Mouse (Mus musculus): ENCODE data around the gene Lilr4b. TPM values are rescaled to one million over a fixed set of nuclear protein-coding genes. Genes with fewer than 3 reads are reported as not detected.

Gene Lilr4b
- polyA plus RNA-seq, 1 experiment from 2014 or later = 0.42 TPM

- H3K4me2 ChIP-seq = no peak overlapping the region
- ATAC-seq (ENCODE audit: low read depth) = no peak
- no peaks in the 10 kb centered on the region for H3K36me3 ChIP-seq
- no peaks in the 10 kb centered on the region for H3K4me1 ChIP-seq (replicated peaks)
- H3K4me3 ChIP-seq = no peak overlapping the region
- WGBS = 88% methylated on average over 4 of the region's 4 CpGs
- no peak overlapping the region for H3K27ac ChIP-seq (replicated peaks)
- H3K9me3 ChIP-seq = no peaks in the 10 kb centered on the region
- H3K27me3 ChIP-seq = no peaks in the 10 kb centered on the region
- H3K9ac ChIP-seq = no peak overlapping the region
These were observed 46.2 kb downstream of the Lilr4b start for GRCm38 (mm10) chr10:51526633-51527032.

- no peaks in the 10 kb centered on the region for H3K36me3 ChIP-seq
- no peaks in the 10 kb centered on the region for H3K9me3 ChIP-seq
- no peak for ATAC-seq (ENCODE audit: low read depth)
- H3K4me1 ChIP-seq (replicated peaks) = no peaks in the 10 kb centered on the region
- whole genome bisulfite sequencing = 82% methylated on average over 8 of the region's 8 CpGs
- no peak overlapping the region for H3K4me3 ChIP-seq
- no peak overlapping the region for H3K9ac ChIP-seq
- H3K4me2 ChIP-seq = no peak overlapping the region
- no peak overlapping the region for H3K27ac ChIP-seq (replicated peaks)
- no peaks in the 10 kb centered on the region for H3K27me3 ChIP-seq
These were observed 48.5 kb downstream of the Lilr4b start for GRCm38 (mm10) chr10:51528840-51529434.

- Histone ChIP-seq H3K27ac (replicated peaks) (no peak overlapping the region), H3K4me1 (replicated peaks) (no peaks in the 10 kb centered on the region), H3K36me3 (no peaks in the 10 kb centered on the region), H3K9ac (no peak overlapping the region), H3K9me3 (no peaks in the 10 kb centered on the region), H3K4me3 (no peak overlapping the region), H3K4me2 (no peak overlapping the region), H3K27me3 (no peaks in the 10 kb centered on the region)
- WGBS = 92% methylated on average over 3 of the region's 3 CpGs
- ATAC-seq (ENCODE audit: low read depth) = no peak
These were observed 49.1 kb downstream of the Lilr4b start for GRCm38 (mm10) chr10:51529497-51529896.

GRCm38 (mm10) chr10:51530813-51531212 is 50.4 kb downstream of the Lilr4b start:
- no peaks in the 10 kb centered on the region for H3K27me3 ChIP-seq
- H3K4me2 ChIP-seq = no peak overlapping the region
- no peak for ATAC-seq (ENCODE audit: low read depth)
- WGBS = 85% methylated on average over 7 of the region's 7 CpGs
- H3K9ac ChIP-seq = no peak overlapping the region
- H3K9me3 ChIP-seq = no peaks in the 10 kb centered on the region
- H3K4me1 ChIP-seq (replicated peaks) = no peaks in the 10 kb centered on the region
- H3K36me3 ChIP-seq = no peaks in the 10 kb centered on the region
- no peak overlapping the region for H3K4me3 ChIP-seq
- H3K27ac ChIP-seq (replicated peaks) = no peak overlapping the region

Other genes starting within 250 kb of the Lilr4b start
- not detected in 2 replicates for gene Gm49339, start within 50 bp of the Lilr4b start, polyA plus RNA-seq (2015; fragmentation: Nextera tagmentation; extraction: Ambion mirVana)
- 1.0 and 2.4 TPM in 2 replicates for gene Lilrb4a, start 10.3 kb downstream of the Lilr4b start, polyA plus RNA-seq (2015; fragmentation: Nextera tagmentation; extraction: Ambion mirVana)
- gene Fam162b, start 109.9 kb downstream of the Lilr4b start, polyA plus RNA-seq (2015; fragmentation: Nextera tagmentation; extraction: Ambion mirVana) = 1.3 and 1.8 TPM in 2 replicates
- gene Gprc6a, start 150.8 kb downstream of the Lilr4b start, polyA plus RNA-seq (2015; fragmentation: Nextera tagmentation; extraction: Ambion mirVana) = not detected in 2 replicates
- gene Rfx6, start 197.1 kb downstream of the Lilr4b start, polyA plus RNA-seq (2015; fragmentation: Nextera tagmentation; extraction: Ambion mirVana) = 0.10 and 0.36 TPM in 2 replicates

Measured in neural tube, embryonic 13.5 days (tissue).